Mouse (Mus musculus): ENCODE measurements around the gene Pygl.

Pygl gene

GRCm38 (mm10) chr12:70157292-70158066, 73.8 kb downstream of the Pygl start:
- no peak for DNase-seq (ENCODE audit: extremely low spot score, low spot score)

- no peak for DNase-seq (ENCODE audit: extremely low spot score, low spot score)
Measured at GRCm38 (mm10) chr12:70156222-70156621, 75.1 kb downstream of the Pygl start.

GRCm38 (mm10) chr12:70153842-70154241, 77.4 kb downstream of the Pygl start, which contains the start of gene Abhd12b:
TSS of gene Abhd12b (plus strand) at chr12:70154142.
- no peak for DNase-seq (ENCODE audit: extremely low spot score, low spot score)

GRCm38 (mm10) chr12:70148631-70149265, 82.5 kb downstream of the Pygl start:
- DNase-seq (ENCODE audit: extremely low spot score, low spot score), result no peak

GRCm38 (mm10) chr12:70147986-70148630, 83.2 kb downstream of the Pygl start:
- DNase-seq (ENCODE audit: extremely low spot score, low spot score), result peak; percentile 26

GRCm38 (mm10) chr12:70145586-70145985, 85.7 kb downstream of the Pygl start:
- DNase-seq (ENCODE audit: extremely low spot score, low spot score), result no peak

GRCm38 (mm10) chr12:70144637-70145448, 86.4 kb downstream of the Pygl start:
- DNase-seq (ENCODE audit: extremely low spot score, low spot score), result peak; percentile 59

- DNase-seq (ENCODE audit: extremely low spot score, low spot score), result peak; percentile 31
Measured at GRCm38 (mm10) chr12:70144106-70144587, 87.1 kb downstream of the Pygl start.

- DNase-seq (ENCODE audit: extremely low spot score, low spot score), result no peak
Measured at GRCm38 (mm10) chr12:70140993-70141576, 90.2 kb downstream of the Pygl start.
